30 mouse cellular contexts compared by ENCODE assay signal in the genomic region with DNA sequence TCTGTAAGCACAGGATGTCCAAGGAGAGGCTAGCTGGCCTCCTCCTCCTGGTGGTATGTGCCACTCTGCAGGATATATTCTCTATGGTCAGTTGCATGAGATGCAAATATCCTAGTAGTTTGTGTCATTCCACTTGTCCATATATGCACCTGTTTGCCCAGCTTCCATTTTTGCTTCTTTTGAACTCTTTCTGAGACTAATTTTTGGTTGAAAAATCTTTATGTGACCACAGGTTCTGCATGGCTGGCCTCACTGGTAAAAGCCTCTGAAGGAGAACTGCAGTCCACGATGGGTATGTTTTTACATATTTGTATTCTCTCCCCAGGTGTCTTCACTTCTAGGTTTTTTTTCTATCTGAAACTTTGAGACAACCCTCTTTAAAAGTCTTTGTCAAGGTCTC. TPM values are rescaled to one million over a fixed set of nuclear protein-coding genes. Genes with fewer than 3 reads are reported as not detected.
"Had no signal": no experiment of that assay in that cellular context is flagged by ENCODE, and none has a peak within 500 bp of the region (broad histone marks: within the 10 kb centered on the region; RNA-seq: fewer than 3 reads in every experiment).

No protein-coding gene starts in this region.

- H3K36me3 ChIP-seq: limb, embryonic 10.5 days; limb, embryonic 12.5 days; limb, embryonic 13.5 days; limb, embryonic 15.5 days; liver, embryonic 12.5 days; liver, embryonic 13.5 days; liver, embryonic 15.5 days; lung, embryonic 15.5 days; midbrain, embryonic 10.5 days; midbrain, embryonic 12.5 days; midbrain, embryonic 13.5 days; midbrain, embryonic 15.5 days; neural tube, embryonic 12.5 days had no signal

- H3K4me1 ChIP-seq: limb, embryonic 15.5 days; liver, embryonic 13.5 days; liver, embryonic 15.5 days; midbrain, embryonic 10.5 days; midbrain, embryonic 12.5 days; midbrain, embryonic 13.5 days; midbrain, embryonic 15.5 days; neural tube, embryonic 12.5 days had no signal

- H3K27ac ChIP-seq: limb, embryonic 10.5 days; limb, embryonic 12.5 days; limb, embryonic 13.5 days; limb, embryonic 15.5 days; liver, embryonic 12.5 days; liver, embryonic 13.5 days; liver, embryonic 14.5 days; liver, embryonic 15.5 days; lung, embryonic 15.5 days; macrophage; midbrain, embryonic 10.5 days; midbrain, embryonic 12.5 days; midbrain, embryonic 13.5 days; midbrain, embryonic 15.5 days; neural tube, embryonic 12.5 days had no signal

- H3K9ac ChIP-seq: limb, embryonic 12.5 days; limb, embryonic 13.5 days; limb, embryonic 15.5 days; liver, embryonic 12.5 days; liver, embryonic 13.5 days; liver, embryonic 14.5 days; liver, embryonic 15.5 days; liver, postnatal 0 days; lung, embryonic 14.5 days; lung, embryonic 15.5 days; midbrain, embryonic 12.5 days; midbrain, embryonic 13.5 days; midbrain, embryonic 15.5 days; neural tube, embryonic 12.5 days had no signal

- H3K4me3 ChIP-seq: limb, embryonic 10.5 days; limb, embryonic 12.5 days; limb, embryonic 13.5 days; limb, embryonic 15.5 days; liver, embryonic 12.5 days; liver, embryonic 13.5 days; liver, embryonic 15.5 days; lung, embryonic 15.5 days; megakaryocyte, embryonic 14.5 days; midbrain, embryonic 10.5 days; midbrain, embryonic 12.5 days; midbrain, embryonic 13.5 days; midbrain, embryonic 15.5 days; myocyte; neural tube, embryonic 12.5 days had no signal

- H3K4me2 ChIP-seq: limb, embryonic 12.5 days; limb, embryonic 13.5 days; limb, embryonic 15.5 days; liver, embryonic 11.5 days; liver, embryonic 12.5 days; liver, embryonic 13.5 days; liver, embryonic 15.5 days; lung, embryonic 14.5 days; lung, embryonic 15.5 days; midbrain, embryonic 11.5 days; midbrain, embryonic 12.5 days; midbrain, embryonic 13.5 days; midbrain, embryonic 15.5 days; neural tube, embryonic 12.5 days had no signal

- H3K27me3 ChIP-seq: limb, embryonic 13.5 days; limb, embryonic 15.5 days; liver, embryonic 12.5 days; liver, embryonic 13.5 days; liver, embryonic 15.5 days; lung, embryonic 15.5 days; midbrain, embryonic 12.5 days; midbrain, embryonic 13.5 days; midbrain, embryonic 15.5 days; neural tube, embryonic 12.5 days had no signal

- DNase-seq: left cerebral cortex, postnatal 4 days; liver; liver, embryonic 13.5 days; liver, postnatal 0 days; lung, adult 18-20 months; lung, adult 2 months; lung, embryonic 14.5 days; lung, postnatal 10 days; lung, postnatal 14 days; lung, postnatal 36 days; lung, postnatal 4 days; midbrain, embryonic 14.5 days had no signal

- H3K9me3 ChIP-seq: limb, embryonic 10.5 days; limb, embryonic 12.5 days; limb, embryonic 13.5 days; limb, embryonic 15.5 days; liver, embryonic 12.5 days; liver, embryonic 13.5 days; liver, embryonic 15.5 days; lung, embryonic 15.5 days; megakaryocyte, embryonic 14.5 days; midbrain, embryonic 10.5 days; midbrain, embryonic 12.5 days; midbrain, embryonic 13.5 days; midbrain, embryonic 15.5 days; neural tube, embryonic 12.5 days had no signal

RNA-seq across cellular contexts. Expression of gene Perp, which starts 37.4 kb away (rescaled TPM):
- polyA plus RNA-seq: macrophage had no signal
